Mouse (Mus musculus) forebrain, embryonic 14.5 days (tissue): ENCODE results near the gene Rps6ka1. TPM values are rescaled to one million over a fixed set of nuclear protein-coding genes. Genes with fewer than 3 reads are reported as not detected.

Experiments used
- ATAC-seq: fragments of 200-750 bp; cut with Nextera tagmentation; 2 replicates; pipeline ENCODE4 v1.8.0; 2017; ENCODE audit warnings: mild to moderate bottlenecking, moderate library complexity
- DNase-seq: peaks from one replicate; pipeline ENCODE4 v3.0.0-alpha.2; 2015; ENCODE audit warnings: low spot score
- H3K27ac ChIP-seq: fragments of 300-500 bp; sonication (generic); 2 replicates; pipeline ENCODE4 v1.5.1; 2014; ENCODE audit warnings: low read depth, mild to moderate bottlenecking, control low read depth, low read length, moderate library complexity
- H3K27me3 ChIP-seq: fragments of 300-500 bp; sonication (generic); replicated peaks from 2 replicates; pipeline ENCODE4 v1.6.1; 2014; ENCODE audit warnings: low read length, control low read depth, mixed read lengths; ENCODE audit not compliant: control insufficient read depth, insufficient read depth
- H3K36me3 ChIP-seq: fragments of 300-500 bp; sonication (generic); 2 replicates; pipeline ENCODE4 v1.6.1; 2014; ENCODE audit warnings: low read length, control low read depth; ENCODE audit not compliant: control insufficient read depth, insufficient read depth
- H3K4me1 ChIP-seq: fragments of 300-500 bp; sonication (generic); 2 replicates; pipeline ENCODE4 v1.6.1; 2014; ENCODE audit warnings: antibody characterized with exemption, low read length, control low read depth; ENCODE audit not compliant: control insufficient read depth, insufficient read depth
- H3K4me2 ChIP-seq: fragments of 300-500 bp; sonication (generic); 2 replicates; pipeline ENCODE4 v1.6.1; 2014; ENCODE audit warnings: mild to moderate bottlenecking, control low read depth, low read length
- H3K4me3 ChIP-seq: fragments of 300-500 bp; sonication (generic); 2 replicates; pipeline ENCODE4 v1.5.1; 2014; ENCODE audit warnings: low read depth, low read length, control low read depth
- H3K9ac ChIP-seq: fragments of 300-500 bp; sonication (generic); 2 replicates; pipeline ENCODE4 v1.6.1; 2014; ENCODE audit warnings: mild to moderate bottlenecking, low read length, control low read depth, moderate library complexity
- H3K9me3 ChIP-seq: fragments of 300-500 bp; sonication (generic); replicated peaks from 2 replicates; pipeline ENCODE4 v1.6.1; 2016; ENCODE audit warnings: low read length, control low read depth, mixed read lengths; ENCODE audit not compliant: control insufficient read depth
- WGBS: fragments of 180-500 bp; shearing (Covaris S2); extraction: QIAGEN DNeasy Blood & Tissue Kit; methylation state at CpG from one replicate; pipeline ENCODE4 v1.1.7; 2014; 5-methylcytosine and 5-hydroxymethylcytosine counted together
- polyA plus RNA-seq: library from polyadenylated mRNA; unstranded; fragments of >200 nt; fragmentation: Nextera tagmentation; extraction: Ambion mirVana; gene quantifications from 2 replicates; pipeline ENCODE4 v1.2.1, GENCODE M21; 2014

The Rps6ka1 gene
- polyA plus RNA-seq, 1 experiment from 2014 or later: 13.5 TPM

GRCm38 (mm10) chr4:133813992-133814803, 73.4 kb downstream of the Rps6ka1 start:
- peak overlapping the region; percentile 62 for H3K4me2 ChIP-seq
- WGBS: under 1% methylated on average over 67 of the region's 80 CpGs
- no peaks in the 10 kb centered on the region for H3K9me3 ChIP-seq
- ATAC-seq (peak; percentile 64), DNase-seq (peak; percentile 95)
- peak overlapping the region; percentile 63 for H3K4me3 ChIP-seq
- peak overlapping the region; percentile 85 for H3K9ac ChIP-seq
- H3K36me3 ChIP-seq: no peaks in the 10 kb centered on the region
- H3K27ac ChIP-seq: peak overlapping the region; percentile 100
- H3K27me3 ChIP-seq: no peaks in the 10 kb centered on the region
- peaks cover 12% of the 10 kb centered on the region; the same call in 1 of the 2 replicates for H3K4me1 ChIP-seq

- Histone ChIP-seq H3K36me3 (no peaks in the 10 kb centered on the region), H3K4me1 (peaks cover 12% of the 10 kb centered on the region; the same call in 1 of the 2 replicates), H3K4me3 (peak overlapping the region; percentile 63), H3K9me3 (no peaks in the 10 kb centered on the region), H3K27me3 (no peaks in the 10 kb centered on the region), H3K4me2 (peak overlapping the region; percentile 62), H3K9ac (peak overlapping the region; percentile 85), H3K27ac (peak overlapping the region; percentile 100)
- ATAC-seq (peak; percentile 89), DNase-seq (peak; percentile 98)
- WGBS: under 1% methylated on average over 48 of the region's 101 CpGs
These were observed 74.2 kb downstream of the Rps6ka1 start for GRCm38 (mm10) chr4:133813174-133813991.

GRCm38 (mm10) chr4:133804401-133805263, 83.0 kb downstream of the Rps6ka1 start:
- Histone ChIP-seq H3K27ac (no peak overlapping the region), H3K9me3 (no peaks in the 10 kb centered on the region), H3K36me3 (no peaks in the 10 kb centered on the region), H3K27me3 (no peaks in the 10 kb centered on the region), H3K4me1 (no peaks in the 10 kb centered on the region), H3K4me2 (no peak overlapping the region), H3K4me3 (no peak overlapping the region), H3K9ac (no peak overlapping the region)
- ATAC-seq: no peak
- WGBS: 79% methylated on average over 15 of the region's 15 CpGs
- no peak for DNase-seq

GRCm38 (mm10) chr4:133800589-133800988, 87.0 kb downstream of the Rps6ka1 start:
- WGBS: 23% methylated on average over 6 of the region's 6 CpGs
- H3K9me3 ChIP-seq: no peaks in the 10 kb centered on the region
- no peaks in the 10 kb centered on the region for H3K36me3 ChIP-seq
- DNase-seq: no peak
- no peak overlapping the region for H3K4me3 ChIP-seq
- H3K4me2 ChIP-seq: no peak overlapping the region
- no peak overlapping the region for H3K27ac ChIP-seq
- no peak for ATAC-seq
- no peak overlapping the region for H3K9ac ChIP-seq
- H3K4me1 ChIP-seq: no peaks in the 10 kb centered on the region
- H3K27me3 ChIP-seq: no peaks in the 10 kb centered on the region

Other genes starting within 250 kb of the Rps6ka1 start
- gene Zdhhc18, start 237.6 kb downstream of the Rps6ka1 start, polyA plus RNA-seq: 2.0 and 2.5 TPM in 2 replicates
- 7.0 and 8.1 TPM in 2 replicates for gene Pigv, start 215.2 kb downstream of the Rps6ka1 start, polyA plus RNA-seq
- gene Arid1a, start 131.0 kb downstream of the Rps6ka1 start, polyA plus RNA-seq: 30.9 and 35.4 TPM in 2 replicates
- gene Hmgn2, start 80.9 kb upstream of the Rps6ka1 start, polyA plus RNA-seq: 2,465 and 2,793 TPM in 2 replicates
- gene Dhdds, start 113.1 kb upstream of the Rps6ka1 start, polyA plus RNA-seq: 52.7 and 57.0 TPM in 2 replicates
- not detected in 2 replicates for gene Lin28a, start 131.0 kb upstream of the Rps6ka1 start, polyA plus RNA-seq
- not detected in 2 replicates for gene Zfp683, start 166.0 kb upstream of the Rps6ka1 start, polyA plus RNA-seq
- 0.72 and 1.9 TPM in 2 replicates for gene Crybg2, start 173.0 kb upstream of the Rps6ka1 start, polyA plus RNA-seq
- 1.3 and 2.3 TPM in 2 replicates for gene Cd52, start 207.3 kb upstream of the Rps6ka1 start, polyA plus RNA-seq
- 9.0 and 12.5 TPM in 2 replicates for gene Ubxn11, start 214.8 kb upstream of the Rps6ka1 start, polyA plus RNA-seq
- 351 and 372 TPM in 2 replicates for gene Sh3bgrl3, start 241.0 kb upstream of the Rps6ka1 start, polyA plus RNA-seq